Mouse (Mus musculus) spleen, adult 2 months (tissue): Measurements from ENCODE around the gene Lsm14a.

Experiments used
- CTCF ChIP-seq: fragments of 200-500 bp; IDR thresholded peaks from 2 replicates; pipeline ENCODE4 v1.5.1; 2011; ENCODE audit warnings: mild to moderate bottlenecking, inconsistent platforms; ENCODE audit not compliant: insufficient read depth, insufficient read length, insufficient replicate concordance; ENCODE audit errors: extremely low read depth
- POLR2A ChIP-seq: fragments of 200-500 bp; IDR thresholded peaks from 2 replicates; pipeline ENCODE4 v1.6.1; 2011; ENCODE audit warnings: low read depth, low read length, inconsistent platforms

DNA sequence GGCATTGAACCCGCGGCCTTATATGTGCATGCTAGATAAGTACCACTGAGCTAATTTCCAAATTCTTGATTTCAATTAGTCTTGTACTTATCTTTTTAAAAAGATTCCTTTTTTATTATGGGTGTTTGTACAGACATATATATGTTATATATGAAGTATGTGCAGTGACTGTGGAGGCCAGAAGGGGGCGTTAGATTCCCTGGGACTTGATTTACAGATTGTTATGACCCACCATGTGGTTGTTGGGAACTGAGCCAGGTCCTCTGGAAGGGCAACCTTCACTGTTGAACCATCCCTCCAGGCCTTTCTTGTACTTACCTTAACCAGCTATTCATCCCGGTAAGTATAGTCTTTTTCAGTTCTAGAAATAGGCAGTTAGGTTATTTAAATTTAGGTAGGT lies 780 bp downstream of the Lsm14a start:
- TF ChIP-seq CTCF = no peak
- no peak for TF ChIP-seq POLR2A
